Mouse (Mus musculus) testis, adult 2 months (tissue): ENCODE data around the gene Tmcc3.

Source experiments
- CTCF ChIP-seq: fragments of 200-500 bp; IDR thresholded peaks from 2 replicates; pipeline ENCODE4 v1.5.1; 2012; ENCODE audit warnings: low read depth, mild to moderate bottlenecking, inconsistent platforms, low read length, moderate library complexity; ENCODE audit not compliant: control insufficient read depth, insufficient read depth, insufficient replicate concordance
- POLR2A ChIP-seq: fragments of 200-500 bp; IDR thresholded peaks from 2 replicates; pipeline ENCODE4 v1.6.1; 2012; ENCODE audit warnings: low read depth, mild to moderate bottlenecking, inconsistent platforms, low read length, moderate library complexity; ENCODE audit not compliant: control insufficient read depth

DNA sequence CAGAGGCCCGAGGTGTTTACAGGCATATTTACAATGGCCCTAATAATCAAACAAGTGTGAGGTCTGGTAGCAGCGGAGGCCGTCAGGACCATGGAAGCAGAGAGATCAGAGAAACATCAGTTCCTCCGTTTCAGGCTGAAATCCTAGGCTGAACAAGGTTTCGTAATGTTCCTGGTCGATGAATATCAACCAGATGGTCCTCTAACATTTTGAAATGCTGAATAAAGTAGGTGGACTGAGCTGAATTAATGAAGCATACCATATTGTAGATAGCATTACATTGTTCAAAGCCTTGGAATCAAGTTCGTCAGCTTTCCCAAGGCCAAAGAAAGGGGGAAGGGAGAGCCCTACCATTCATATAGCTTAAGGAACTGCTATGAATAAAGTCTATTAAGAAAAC, 247.1 kb downstream of the Tmcc3 start:
- TF ChIP-seq POLR2A (no peak), CTCF (no peak)
